Mouse (Mus musculus): ENCODE measurements around the gene Tnnt3.

Tnnt3 gene

GRCm38 (mm10) chr7:142486751-142487162 lies 11.9 kb upstream of the Tnnt3 start:
- no peak for TF ChIP-seq GATA4 (IDR thresholded peaks at IDR 0.05; ENCODE audit: insufficient replicate concordance, low read length)

- no peak for TF ChIP-seq GATA4 (IDR thresholded peaks at IDR 0.05; ENCODE audit: insufficient replicate concordance, low read length)
Observed at GRCm38 (mm10) chr7:142487341-142487859, 11.2 kb upstream of the Tnnt3 start.

- TF ChIP-seq GATA4 (IDR thresholded peaks at IDR 0.05; ENCODE audit: insufficient replicate concordance, low read length): no peak
Observed at GRCm38 (mm10) chr7:142488053-142488452, 10.6 kb upstream of the Tnnt3 start.

- TF ChIP-seq GATA4 (IDR thresholded peaks at IDR 0.05; ENCODE audit: insufficient replicate concordance, low read length): no peak
Observed at GRCm38 (mm10) chr7:142493535-142493934, 5.1 kb upstream of the Tnnt3 start.

GRCm38 (mm10) chr7:142496158-142496557 lies 2.5 kb upstream of the Tnnt3 start:
- TF ChIP-seq GATA4 (IDR thresholded peaks at IDR 0.05; ENCODE audit: insufficient replicate concordance, low read length): no peak

GRCm38 (mm10) chr7:142496800-142497199 lies 1.8 kb upstream of the Tnnt3 start:
- no peak for TF ChIP-seq GATA4 (IDR thresholded peaks at IDR 0.05; ENCODE audit: insufficient replicate concordance, low read length)

- TF ChIP-seq GATA4 (IDR thresholded peaks at IDR 0.05; ENCODE audit: insufficient replicate concordance, low read length): no peak
Observed at GRCm38 (mm10) chr7:142497775-142498174, 861 bp upstream of the Tnnt3 start.

GRCm38 (mm10) chr7:142499010-142499721 lies 530 bp downstream of the Tnnt3 start:
- no peak for TF ChIP-seq GATA4 (IDR thresholded peaks at IDR 0.05; ENCODE audit: insufficient replicate concordance, low read length)

- no peak for TF ChIP-seq GATA4 (IDR thresholded peaks at IDR 0.05; ENCODE audit: insufficient replicate concordance, low read length)
Observed at GRCm38 (mm10) chr7:142500032-142500431, 1.4 kb downstream of the Tnnt3 start.

- no peak for TF ChIP-seq GATA4 (IDR thresholded peaks at IDR 0.05; ENCODE audit: insufficient replicate concordance, low read length)
Observed at GRCm38 (mm10) chr7:142503206-142503605, 4.6 kb downstream of the Tnnt3 start.

GRCm38 (mm10) chr7:142505942-142506341 lies 7.3 kb downstream of the Tnnt3 start:
- no peak for TF ChIP-seq GATA4 (IDR thresholded peaks at IDR 0.05; ENCODE audit: insufficient replicate concordance, low read length)

- no peak for TF ChIP-seq GATA4 (IDR thresholded peaks at IDR 0.05; ENCODE audit: insufficient replicate concordance, low read length)
Observed at GRCm38 (mm10) chr7:142506501-142506900, 7.9 kb downstream of the Tnnt3 start.

- no peak for TF ChIP-seq GATA4 (IDR thresholded peaks at IDR 0.05; ENCODE audit: insufficient replicate concordance, low read length)
Observed at GRCm38 (mm10) chr7:142507453-142507852, 8.8 kb downstream of the Tnnt3 start.

- TF ChIP-seq GATA4 (IDR thresholded peaks at IDR 0.05; ENCODE audit: insufficient replicate concordance, low read length): no peak
Observed at GRCm38 (mm10) chr7:142509518-142509917, 10.9 kb downstream of the Tnnt3 start.

GRCm38 (mm10) chr7:142510021-142510777 lies 11.6 kb downstream of the Tnnt3 start:
- no peak for TF ChIP-seq GATA4 (IDR thresholded peaks at IDR 0.05; ENCODE audit: insufficient replicate concordance, low read length)

- TF ChIP-seq GATA4 (IDR thresholded peaks at IDR 0.05; ENCODE audit: insufficient replicate concordance, low read length): no peak
Observed at GRCm38 (mm10) chr7:142514048-142514447, 15.4 kb downstream of the Tnnt3 start.

Measured in liver, adult (tissue).